Mouse (Mus musculus) Patski (cell line): ENCODE measurements at regions not wholly inside any gene's neighbourhood (a gene's known extent, or its start where the extent isn't known, plus 50 kb on each side); places are given as distances from the start of the nearest gene placed in this dataset.

Source experiments
- ATAC-seq: fragments of 100-300 bp; one replicate; pipeline ENCODE4 v1.8.0; 2021
- CTCF ChIA-PET: fragments of 350-600 bp; sonication (Branson Sonifier 250); formaldehyde crosslinking; loops from one replicate; lab custom pipeline; 2022; ENCODE audit warnings: inconsistent platforms; lab: Charles Lee
- POLR2A ChIA-PET: fragments of 350-600 bp; sonication (Branson Sonifier 250); formaldehyde crosslinking; loops from one replicate; lab custom pipeline; 2022; ENCODE audit warnings: antibody characterized with exemption, inconsistent platforms; lab: Charles Lee
- DNase-seq: peaks from one replicate; pipeline ENCODE4 v3.0.0-alpha.2; 2011; ENCODE audit warnings: low read depth, low spot score
- H3K27me3 ChIP-seq: fragments of 371-371 bp; one replicate; pipeline ENCODE4 v1.5.1; 2021
- CTCF ChIP-seq: fragments of 100-300 bp; IDR thresholded peaks from one replicate; pipeline ENCODE4 v1.5.1; 2021
- in situ Hi-C: fragments of 300-500 bp; cut with MboI; formaldehyde crosslinking; loops from 3 replicates; pipeline ENCODE4 v1.11.1; 2018; ENCODE audit warnings: low pct_unique_long_range_greater_than_20kb, mixed read lengths

DNA sequence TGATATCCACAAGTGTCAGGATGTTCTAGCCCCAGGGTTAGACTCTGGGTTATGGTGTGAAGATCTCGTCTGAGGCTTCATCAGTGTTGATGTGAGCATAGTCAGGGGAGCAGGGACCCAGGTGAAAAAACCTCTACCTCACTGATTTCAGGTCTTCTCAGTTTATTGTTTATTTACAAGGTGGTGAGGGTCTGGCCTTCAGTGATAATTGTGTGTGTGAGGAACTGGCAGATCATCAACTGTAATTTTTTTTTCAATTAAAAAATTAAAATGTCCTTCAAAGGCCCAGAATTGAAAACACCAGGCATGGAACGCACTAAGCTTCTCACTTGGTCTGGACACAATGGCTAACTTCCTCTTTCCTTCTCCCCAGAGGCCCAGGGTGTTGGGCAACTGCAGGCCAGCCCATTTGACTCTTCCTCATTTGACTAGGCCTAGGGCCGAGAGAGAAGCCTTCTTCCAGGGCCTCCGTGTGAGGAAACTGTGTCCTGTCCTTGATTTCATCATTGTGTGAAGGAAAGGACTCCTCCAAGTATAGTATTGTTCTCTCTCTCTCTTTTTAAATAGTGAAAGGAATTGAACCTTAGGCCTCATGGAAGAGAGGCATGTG lies 91.0 kb upstream of the Klf4 start:
- no peak for DNase-seq
- POLR2A ChIA-PET = no interaction called here

DNA sequence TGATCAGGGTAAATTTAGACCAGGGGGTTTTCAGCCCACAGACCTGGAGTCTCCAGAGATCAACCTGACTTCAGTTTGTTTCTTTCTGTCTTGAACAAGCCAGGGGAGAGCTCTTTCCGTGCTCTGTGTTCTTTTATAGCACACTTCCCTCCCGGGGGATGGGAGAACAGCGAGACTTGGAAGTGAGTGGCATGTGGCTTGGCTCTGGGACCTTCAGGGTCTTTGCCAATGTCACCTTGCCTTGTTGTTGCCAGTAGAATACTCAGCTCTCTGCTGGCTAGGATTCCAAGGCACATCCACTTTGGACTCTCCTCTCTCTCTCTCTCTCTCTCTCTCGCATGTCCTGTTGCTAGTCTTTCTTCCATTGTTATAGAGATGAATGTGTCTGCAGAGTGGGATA lies 90.4 kb upstream of the Klf4 start:
- no peak for DNase-seq
- ATAC-seq = no peak
- in situ Hi-C loops = no loop called here
- TF ChIP-seq CTCF = no peak
- ChIA-PET CTCF (no interaction called here), POLR2A (no interaction called here)
- no peaks in the 10 kb centered on the region for H3K27me3 ChIP-seq

More for the DNA sequence above, 91.0 kb upstream of the Klf4 start:
- no peak for TF ChIP-seq CTCF
- in situ Hi-C loops = no loop called here
- CTCF ChIA-PET = no interaction called here
- ATAC-seq = no peak
- H3K27me3 ChIP-seq = no peaks in the 10 kb centered on the region

DNA sequence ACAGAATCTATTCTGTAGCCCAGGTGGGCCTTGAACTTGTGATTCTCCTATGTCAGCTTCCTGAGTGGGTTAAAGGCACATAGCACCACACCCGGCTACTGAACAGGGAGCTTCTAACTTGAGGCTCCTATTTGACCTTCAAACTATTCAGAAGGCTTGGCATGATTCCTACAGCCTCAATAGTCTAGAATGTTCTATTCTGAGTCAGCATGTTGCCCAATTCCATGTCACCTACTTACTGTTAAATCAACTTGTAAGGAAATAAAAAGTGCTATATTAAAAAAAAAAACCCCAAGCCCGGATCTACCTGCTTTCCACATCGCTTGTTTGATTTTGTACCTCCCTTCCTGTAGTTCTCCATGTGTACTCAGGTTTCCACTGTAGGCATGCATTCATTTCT lies 87.6 kb upstream of the Klf4 start:
- ATAC-seq = no peak
- POLR2A ChIA-PET = interaction anchor here (0.6 kb wide), 1 partner anchor 754 kb away, joined by 3 read pairs; no protein-coding TSS in a partner anchor
- no peak for TF ChIP-seq CTCF
- no peaks in the 10 kb centered on the region for H3K27me3 ChIP-seq
- no peak for DNase-seq
- in situ Hi-C loops = no loop called here
- CTCF ChIA-PET = interaction anchor here (0.9 to 2.3 kb wide), 4 partner anchors 9 to 23 kb away, joined by 3 to 5 read pairs (median 4); no protein-coding TSS in a partner anchor

DNA sequence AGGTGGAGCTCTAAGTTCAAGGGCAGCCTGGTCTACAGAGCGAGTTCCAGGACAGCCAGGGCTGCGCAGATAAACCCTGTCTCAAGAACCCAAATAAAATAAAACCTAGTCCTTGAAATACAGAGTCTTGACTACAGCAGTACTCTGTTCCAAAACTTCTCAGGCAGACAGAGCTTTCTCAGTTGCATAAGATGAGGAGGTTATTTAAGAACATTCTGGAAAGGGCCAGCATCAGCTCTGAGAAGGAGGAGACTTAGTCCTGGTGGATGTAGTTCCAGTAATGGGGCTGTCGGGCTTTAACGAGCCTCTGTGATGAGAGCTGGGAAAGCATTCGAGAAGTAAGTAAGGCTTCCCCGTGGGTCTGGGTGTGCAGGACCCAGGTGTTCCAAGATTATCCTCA lies 83.5 kb upstream of the Klf4 start:
- H3K27me3 ChIP-seq = no peaks in the 10 kb centered on the region
- CTCF ChIA-PET = interaction anchor here (0.8 kb wide), 1 partner anchor 33 kb away, joined by 3 read pairs; no protein-coding TSS in a partner anchor
- ATAC-seq = no peak
- POLR2A ChIA-PET = no interaction called here
- in situ Hi-C loops = no loop called here
- DNase-seq = no peak
- no peak for TF ChIP-seq CTCF

DNA sequence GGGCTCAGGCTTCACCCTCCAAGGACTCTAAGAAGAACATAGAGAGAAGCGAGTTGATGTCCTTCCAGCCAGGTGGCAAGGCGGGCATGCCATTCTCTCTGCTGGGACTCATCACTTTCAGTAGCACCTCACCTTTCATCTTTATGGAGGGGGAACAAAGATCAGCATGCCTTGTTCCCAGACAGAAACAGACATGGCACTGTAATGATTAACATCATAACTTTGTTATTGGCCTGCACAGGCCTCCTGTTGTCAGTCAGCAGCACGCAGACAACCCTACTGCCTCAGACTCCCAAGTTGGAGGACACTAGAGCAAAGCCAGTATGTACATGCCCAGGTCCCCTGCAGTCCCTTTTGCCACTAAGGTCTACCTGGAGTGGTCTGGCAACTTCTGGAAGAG lies 81.3 kb upstream of the Klf4 start:
- DNase-seq (no peak), ATAC-seq (no peak)
- no peaks in the 10 kb centered on the region for H3K27me3 ChIP-seq
- TF ChIP-seq CTCF = no peak
- in situ Hi-C loops = no loop called here
- CTCF ChIA-PET = no interaction called here
- POLR2A ChIA-PET = no interaction called here

DNA sequence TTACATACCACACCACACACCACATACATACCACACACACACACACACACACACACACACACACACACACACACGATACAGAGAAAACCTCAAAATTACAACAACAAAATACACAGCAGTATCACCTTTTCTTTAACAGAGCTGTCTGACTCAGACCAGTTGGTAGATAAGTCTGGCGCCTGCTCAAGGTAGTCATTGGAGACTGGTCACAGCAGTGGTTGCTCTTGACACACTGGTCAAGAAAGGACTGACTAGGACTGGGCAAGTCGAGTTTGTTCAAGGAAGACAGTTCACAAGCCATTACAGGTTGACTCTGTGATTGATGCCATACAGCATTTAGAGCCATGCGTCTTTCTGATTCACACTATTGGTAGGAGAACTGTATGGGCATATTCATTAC lies 78.7 kb upstream of the Klf4 start:
- ChIA-PET CTCF (interaction anchor here (1.0 kb wide), 1 partner anchor 14 kb away, joined by 3 read pairs; no protein-coding TSS in a partner anchor), POLR2A (no interaction called here)
- in situ Hi-C loops = no loop called here
- H3K27me3 ChIP-seq = no peaks in the 10 kb centered on the region
- DNase-seq (no peak), ATAC-seq (no peak)
- TF ChIP-seq CTCF = no peak

DNA sequence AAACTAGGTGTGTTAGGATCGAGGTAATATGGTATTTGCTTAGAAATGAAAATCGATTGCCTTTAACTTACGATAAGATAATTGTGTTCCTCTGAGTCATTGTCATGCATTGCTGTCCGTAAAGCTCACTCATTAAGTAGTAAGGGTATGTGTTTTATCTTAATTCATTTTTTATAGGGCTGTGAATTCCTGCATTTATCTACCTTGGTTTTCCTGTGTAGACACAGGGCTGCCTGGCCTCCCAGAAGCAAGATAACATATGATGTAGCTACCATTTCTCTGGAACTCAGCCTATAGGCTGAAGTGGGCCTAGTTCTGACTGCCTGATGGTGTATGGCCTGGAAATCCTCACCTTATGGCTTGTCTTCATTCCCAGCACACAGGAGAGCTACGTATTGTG lies 76.9 kb upstream of the Klf4 start:
- CTCF ChIA-PET = interaction anchor here (1.1 kb wide), 1 partner anchor 11 kb away, joined by 4 read pairs; no protein-coding TSS in a partner anchor
- H3K27me3 ChIP-seq = no peaks in the 10 kb centered on the region
- DNase-seq (no peak), ATAC-seq (no peak)
- in situ Hi-C loops = no loop called here
- POLR2A ChIA-PET = no interaction called here
- no peak for TF ChIP-seq CTCF

DNA sequence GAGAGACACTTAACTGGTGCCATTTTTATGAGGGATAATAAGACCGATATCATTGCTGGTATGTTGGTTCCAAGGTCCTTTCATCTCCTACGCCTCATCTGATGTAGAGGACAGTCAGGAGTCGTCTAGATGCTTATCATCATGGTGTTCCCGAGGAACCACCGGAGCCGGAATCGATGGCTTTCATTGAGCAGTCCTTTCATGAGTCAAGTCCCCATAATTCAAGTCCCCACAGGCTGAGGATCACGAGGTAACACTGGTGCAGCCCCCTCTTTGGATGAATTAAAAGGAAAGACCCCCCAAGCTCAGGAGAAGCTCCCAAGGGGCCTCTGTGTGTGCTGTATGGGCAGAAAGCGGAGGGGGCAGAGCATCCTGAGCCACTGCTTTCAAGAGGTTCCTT lies 73.3 kb upstream of the Klf4 start:
- ATAC-seq (no peak), DNase-seq (no peak)
- no peaks in the 10 kb centered on the region for H3K27me3 ChIP-seq
- no peak for TF ChIP-seq CTCF
- CTCF ChIA-PET = interaction anchor here (1.2 kb wide), 1 partner anchor 9 kb away, joined by 3 read pairs; no protein-coding TSS in a partner anchor
- in situ Hi-C loops = no loop called here
- POLR2A ChIA-PET = no interaction called here

DNA sequence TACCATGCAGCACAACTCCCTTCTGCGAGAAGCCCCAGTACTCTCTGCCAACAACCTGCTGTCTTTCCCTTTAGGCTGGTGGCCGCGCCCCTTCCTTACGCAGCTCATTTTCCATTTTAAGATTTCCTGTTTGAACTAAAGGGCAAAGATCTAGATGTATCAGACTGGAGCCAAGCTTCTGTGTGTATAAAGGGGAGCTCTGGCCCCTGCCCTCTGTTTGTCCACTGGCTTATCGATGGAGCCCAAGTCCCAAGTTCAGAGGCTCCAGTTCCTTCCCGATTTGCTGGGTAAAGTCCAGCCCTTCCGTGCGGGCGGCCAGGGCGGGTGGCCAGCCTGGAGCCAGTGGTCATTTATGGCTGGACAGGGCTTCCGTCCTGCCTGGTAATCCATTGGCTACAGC lies 72.6 kb upstream of the Klf4 start:
- ATAC-seq (no peak), DNase-seq (no peak)
- ChIA-PET CTCF (no interaction called here), POLR2A (no interaction called here)
- TF ChIP-seq CTCF = no peak
- no peaks in the 10 kb centered on the region for H3K27me3 ChIP-seq
- in situ Hi-C loops = no loop called here

DNA sequence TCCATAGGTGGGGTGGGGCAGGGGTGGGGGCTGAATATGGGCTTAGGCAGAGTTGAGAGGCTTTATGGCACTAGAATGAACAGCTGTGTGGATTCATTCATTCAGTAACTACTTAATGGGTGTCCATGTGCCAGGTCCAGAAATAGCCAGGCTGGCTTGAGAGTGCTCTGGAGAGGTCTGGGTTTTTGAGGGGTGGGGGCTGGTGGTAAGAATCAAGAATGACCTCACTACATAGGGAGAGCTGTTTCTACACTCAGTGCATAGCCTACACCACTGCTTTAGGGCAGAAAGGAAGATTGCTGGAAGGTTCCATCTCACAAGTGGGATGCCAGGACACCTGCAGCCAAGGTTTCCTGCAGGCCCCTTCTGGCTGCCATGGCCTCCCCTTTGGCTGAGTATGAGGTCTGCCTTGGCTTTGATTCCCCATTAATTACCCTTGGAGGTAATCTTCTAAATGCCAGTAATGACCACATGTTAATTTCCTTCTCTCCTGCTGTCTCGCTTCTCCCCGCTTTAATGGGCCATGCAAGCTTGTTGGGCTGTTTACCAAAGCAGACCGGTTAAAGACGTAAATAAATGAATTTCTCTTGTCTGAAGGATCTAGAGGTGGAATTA lies 71.7 kb upstream of the Klf4 start:
- ATAC-seq (no peak), DNase-seq (no peak)
- POLR2A ChIA-PET = interaction anchor here (0.6 to 0.7 kb wide), 2 partner anchors 17 to 659 kb away, joined by 3 to 5 read pairs; partner anchors contain the start of gene Zfp462
- CTCF ChIA-PET = no interaction called here
- in situ Hi-C loops = no loop called here
- TF ChIP-seq CTCF = no peak
- no peaks in the 10 kb centered on the region for H3K27me3 ChIP-seq

DNA sequence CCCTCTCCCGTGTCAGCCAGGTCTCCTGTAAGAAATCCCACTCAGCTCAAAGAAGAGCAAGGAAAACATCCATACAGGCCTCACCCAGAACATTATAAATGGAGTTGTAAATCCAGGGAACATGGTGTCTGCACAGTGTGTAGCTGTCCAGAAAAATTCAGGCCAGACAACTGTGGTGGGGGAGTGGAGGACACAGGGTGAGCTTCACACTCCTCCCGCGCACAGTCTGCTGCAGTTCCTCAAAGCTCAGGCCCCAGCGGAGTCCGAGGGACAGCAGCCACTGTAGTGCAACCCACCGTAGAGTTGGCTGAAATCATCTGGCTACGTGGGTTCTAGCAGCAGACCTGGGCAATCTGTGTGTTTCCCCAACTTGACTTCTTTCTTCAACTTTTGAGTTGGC lies 62.9 kb upstream of the Klf4 start:
- DNase-seq (no peak), ATAC-seq (no peak)
- ChIA-PET POLR2A (no interaction called here), CTCF (interaction anchor here (1.0 to 1.3 kb wide), 2 partner anchors 35 to 44 kb away, joined by 3 read pairs; no protein-coding TSS in a partner anchor)
- TF ChIP-seq CTCF = no peak
- in situ Hi-C loops = no loop called here
- no peaks in the 10 kb centered on the region for H3K27me3 ChIP-seq
